Comparison of ENCODE assay signal across 14 mouse cellular contexts in the genomic region with DNA sequence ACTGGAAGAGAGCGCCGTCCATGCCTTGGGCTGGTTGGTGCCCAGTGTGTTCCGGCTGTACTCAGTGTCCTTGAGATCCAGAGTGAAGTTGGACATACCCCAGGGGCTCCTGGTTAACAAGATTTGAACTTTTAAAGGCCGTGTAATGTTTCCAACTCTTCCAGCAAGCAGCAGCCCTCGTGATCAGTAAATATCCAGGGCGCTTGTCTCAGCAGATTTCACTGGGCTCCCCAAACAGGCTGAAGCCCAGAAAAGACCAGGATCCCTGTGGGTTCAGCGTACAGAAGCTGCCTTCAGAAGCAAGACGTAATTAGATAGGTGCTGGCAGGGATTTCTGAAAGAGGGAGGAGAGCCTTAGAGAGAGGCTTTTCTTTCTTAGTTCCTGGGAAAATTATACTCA. TPM values are rescaled to one million over a fixed set of nuclear protein-coding genes. Genes with fewer than 3 reads are reported as not detected.
DNase-seq lines count a peak whose midpoint lies in the region; ATAC-seq lines count a peak whose summit lies in the region.
"Had no signal": no experiment of that assay in that cellular context is flagged by ENCODE, and none has a peak within 500 bp of the region (broad histone marks: within the 10 kb centered on the region; RNA-seq: fewer than 3 reads in every experiment).

No protein-coding gene starts in this region.

- no peaks in the 10 kb centered on the region for H3K27me3 ChIP-seq in hindbrain, embryonic 14.5 days (ENCODE audit: control insufficient read depth, insufficient read depth, low read length)
- H3K27me3 ChIP-seq in hindbrain, embryonic 11.5 days (ENCODE audit: control insufficient read depth, insufficient read depth, low read length): no peaks in the 10 kb centered on the region
- no peaks in the 10 kb centered on the region for H3K27me3 ChIP-seq in midbrain, embryonic 14.5 days (ENCODE audit: control insufficient read depth, insufficient read depth, low read length)
- H3K27me3 ChIP-seq in midbrain, embryonic 10.5 days (ENCODE audit: low read depth, poor library complexity, severe bottlenecking): no peaks in the 10 kb centered on the region
- H3K27me3 ChIP-seq in forebrain, embryonic 16.5 days (replicated peaks; ENCODE audit: control insufficient read depth, insufficient read depth, low read length): no peaks in the 10 kb centered on the region
- no peaks in the 10 kb centered on the region for H3K27me3 ChIP-seq in neural tube, embryonic 15.5 days (replicated peaks)
- H3K27me3 ChIP-seq: heart, embryonic 13.5 days; limb, embryonic 15.5 days; midbrain, embryonic 12.5 days had no signal

- no peak for ATAC-seq in hindbrain, embryonic 14.5 days (ENCODE audit: low FRiP score)
- ATAC-seq in hindbrain, embryonic 11.5 days (ENCODE audit: low FRiP score): no peak
- ATAC-seq in midbrain, embryonic 14.5 days (ENCODE audit: low FRiP score, low TSS enrichment): no peak
- no peak for ATAC-seq in forebrain, embryonic 16.5 days
- no peak for ATAC-seq in neural tube, embryonic 15.5 days (ENCODE audit: low FRiP score)
- ATAC-seq: inflammation-experienced regulatory T-cells, adult 6 months; lung, postnatal 0 days had no signal

- H3K27ac ChIP-seq in hindbrain, embryonic 14.5 days: peak overlapping the region; percentile 29; the same call in 1 of the 2 replicates
- no peak overlapping the region for H3K27ac ChIP-seq in hindbrain, embryonic 11.5 days (ENCODE audit: low read depth, low read length)
- H3K27ac ChIP-seq in midbrain, embryonic 14.5 days (replicated peaks; ENCODE audit: low read depth, low read length): 0 out of 2 replicates have a peak overlapping the region, but pooled peaks have one; percentile 13
- no peak overlapping the region for H3K27ac ChIP-seq in midbrain, embryonic 10.5 days (replicated peaks)
- peak overlapping the region; percentile 25 for H3K27ac ChIP-seq in forebrain, embryonic 16.5 days (ENCODE audit: low read length)
- peak overlapping the region; percentile 3 for H3K27ac ChIP-seq in neural tube, embryonic 15.5 days (replicated peaks)
- H3K27ac ChIP-seq: heart, embryonic 13.5 days; limb, embryonic 15.5 days; midbrain, embryonic 12.5 days had no signal

- no peak overlapping the region for H3K4me2 ChIP-seq in hindbrain, embryonic 14.5 days (replicated peaks)
- H3K4me2 ChIP-seq in hindbrain, embryonic 11.5 days (replicated peaks; ENCODE audit: low read depth, low read length): no peak overlapping the region
- H3K4me2 ChIP-seq in midbrain, embryonic 14.5 days (ENCODE audit: low read length): no peak overlapping the region
- no peak overlapping the region for H3K4me2 ChIP-seq in forebrain, embryonic 16.5 days (ENCODE audit: low read length)
- no peak overlapping the region for H3K4me2 ChIP-seq in neural tube, embryonic 15.5 days
- H3K4me2 ChIP-seq: heart, embryonic 13.5 days; limb, embryonic 15.5 days; midbrain, embryonic 12.5 days had no signal

- WGBS in hindbrain, embryonic 14.5 days: 78% methylated on average over 8 of the region's 8 CpGs
- 78% methylated on average over 8 of the region's 8 CpGs for WGBS in hindbrain, embryonic 11.5 days
- 77% methylated on average over 8 of the region's 8 CpGs for WGBS in midbrain, embryonic 14.5 days
- 78% methylated on average over 8 of the region's 8 CpGs for WGBS in midbrain, embryonic 10.5 days
- WGBS in forebrain, embryonic 16.5 days: 46% methylated on average over 8 of the region's 8 CpGs
- WGBS in neural tube, embryonic 15.5 days: 69% methylated on average over 8 of the region's 8 CpGs

- no peaks in the 10 kb centered on the region for H3K4me1 ChIP-seq in hindbrain, embryonic 14.5 days (replicated peaks; ENCODE audit: control insufficient read depth, insufficient read depth, low read length)
- H3K4me1 ChIP-seq in hindbrain, embryonic 11.5 days (replicated peaks; ENCODE audit: control insufficient read depth, insufficient read depth, low read length): no peaks in the 10 kb centered on the region
- H3K4me1 ChIP-seq in midbrain, embryonic 14.5 days (ENCODE audit: control insufficient read depth, insufficient read depth, low read length): no peaks in the 10 kb centered on the region
- H3K4me1 ChIP-seq in midbrain, embryonic 10.5 days: no peaks in the 10 kb centered on the region
- peaks cover 31% of the 10 kb centered on the region for H3K4me1 ChIP-seq in forebrain, embryonic 16.5 days (replicated peaks; ENCODE audit: control insufficient read depth, insufficient read depth, low read length)
- H3K4me1 ChIP-seq in neural tube, embryonic 15.5 days: peaks cover 40% of the 10 kb centered on the region
- H3K4me1 ChIP-seq: heart, embryonic 13.5 days; midbrain, embryonic 12.5 days had no signal

- DNase-seq in hindbrain, embryonic 14.5 days (ENCODE audit: low spot score): no peak
- DNase-seq in hindbrain, embryonic 11.5 days (ENCODE audit: low spot score): no peak
- no peak for DNase-seq in midbrain, embryonic 14.5 days
- no peak for DNase-seq in midbrain, embryonic 10.5 days (ENCODE audit: low spot score)
- DNase-seq in spleen, postnatal 4 days (ENCODE audit: low spot score in 2 of 2): no peak
- DNase-seq: embryo, embryonic 11 days; thymus, postnatal 4 days had no signal

- H3K4me3 ChIP-seq in hindbrain, embryonic 14.5 days (replicated peaks; ENCODE audit: low read length): no peak overlapping the region
- no peak overlapping the region for H3K4me3 ChIP-seq in hindbrain, embryonic 11.5 days (ENCODE audit: low read depth, low read length)
- H3K4me3 ChIP-seq in midbrain, embryonic 14.5 days (replicated peaks; ENCODE audit: low read depth, low read length): no peak overlapping the region
- H3K4me3 ChIP-seq in midbrain, embryonic 10.5 days: no peak overlapping the region
- no peak overlapping the region for H3K4me3 ChIP-seq in forebrain, embryonic 16.5 days (replicated peaks; ENCODE audit: low read length)
- H3K4me3 ChIP-seq in neural tube, embryonic 15.5 days (replicated peaks): no peak overlapping the region
- H3K4me3 ChIP-seq: heart, embryonic 13.5 days; limb, embryonic 15.5 days; midbrain, embryonic 12.5 days had no signal

- H3K9me3 ChIP-seq in hindbrain, embryonic 14.5 days (ENCODE audit: control insufficient read depth, low read length): no peaks in the 10 kb centered on the region
- H3K9me3 ChIP-seq in hindbrain, embryonic 11.5 days (ENCODE audit: control insufficient read depth, low read length): no peaks in the 10 kb centered on the region
- H3K9me3 ChIP-seq in midbrain, embryonic 14.5 days (ENCODE audit: control insufficient read depth, low read length): no peaks in the 10 kb centered on the region
- H3K9me3 ChIP-seq in midbrain, embryonic 10.5 days (replicated peaks): no peaks in the 10 kb centered on the region
- H3K9me3 ChIP-seq in forebrain, embryonic 16.5 days (ENCODE audit: control insufficient read depth, low read length): no peaks in the 10 kb centered on the region
- H3K9me3 ChIP-seq in neural tube, embryonic 15.5 days (replicated peaks): no peaks in the 10 kb centered on the region
- H3K9me3 ChIP-seq: heart, embryonic 13.5 days; limb, embryonic 15.5 days; midbrain, embryonic 12.5 days had no signal

- 0 out of 2 replicates have a peak, but pooled peaks cover 7% of the 10 kb centered on the region for H3K36me3 ChIP-seq in hindbrain, embryonic 14.5 days (replicated peaks; ENCODE audit: control insufficient read depth, insufficient read depth)
- no peaks in the 10 kb centered on the region for H3K36me3 ChIP-seq in hindbrain, embryonic 11.5 days (ENCODE audit: control insufficient read depth, insufficient read depth, low read length)
- peaks cover 6% of the 10 kb centered on the region; the same call in 1 of the 2 replicates for H3K36me3 ChIP-seq in midbrain, embryonic 14.5 days (ENCODE audit: control insufficient read depth, insufficient read depth, low read length)
- peaks cover 33% of the 10 kb centered on the region for H3K36me3 ChIP-seq in midbrain, embryonic 10.5 days
- H3K36me3 ChIP-seq in forebrain, embryonic 16.5 days (ENCODE audit: control insufficient read depth, insufficient read depth): no peaks in the 10 kb centered on the region
- peaks cover 9% of the 10 kb centered on the region for H3K36me3 ChIP-seq in neural tube, embryonic 15.5 days

- no peak overlapping the region for H3K9ac ChIP-seq in hindbrain, embryonic 14.5 days
- no peak overlapping the region for H3K9ac ChIP-seq in hindbrain, embryonic 11.5 days (ENCODE audit: low read depth, low read length)
- no peak overlapping the region for H3K9ac ChIP-seq in midbrain, embryonic 14.5 days (replicated peaks; ENCODE audit: low read length)
- H3K9ac ChIP-seq in forebrain, embryonic 16.5 days (replicated peaks; ENCODE audit: low read depth, low read length): no peak overlapping the region
- no peak overlapping the region for H3K9ac ChIP-seq in neural tube, embryonic 15.5 days (replicated peaks)
- H3K9ac ChIP-seq: heart, embryonic 13.5 days; limb, embryonic 15.5 days; midbrain, embryonic 12.5 days had no signal

RNA-seq across cellular contexts. Expression of a gene that starts 39.3 kb away (rescaled TPM):
- polyA plus RNA-seq in hindbrain, embryonic 14.5 days (2014; fragmentation: Nextera tagmentation; extraction: Ambion mirVana): 48.4 and 48.9 TPM in 2 replicates
- 4.5 and 6.4 TPM in 2 replicates for polyA plus RNA-seq in hindbrain, embryonic 11.5 days (2014; fragmentation: Nextera tagmentation; extraction: Ambion mirVana)
- polyA plus RNA-seq in midbrain, embryonic 14.5 days (2014; fragmentation: Nextera tagmentation; extraction: Ambion mirVana): 38.5 and 56.7 TPM in 2 replicates
- 0.53 and 1.4 TPM in 2 replicates for polyA plus RNA-seq in midbrain, embryonic 10.5 days (2016; fragmentation: Nextera tagmentation; extraction: Ambion mirVana)
- 5.3 and 6.6 TPM in 2 replicates for polyA plus RNA-seq in forebrain, embryonic 16.5 days (2015; fragmentation: Nextera tagmentation; extraction: Ambion mirVana)
- polyA plus RNA-seq in neural tube, embryonic 15.5 days (2015; fragmentation: Nextera tagmentation; extraction: Ambion mirVana): 31.2 and 42.9 TPM in 2 replicates
- polyA plus RNA-seq: heart, embryonic 13.5 days; inflammation-experienced regulatory T-cells, adult 6 months; lung, postnatal 0 days had no signal

Comparison
In these comparisons a context has a peak if more than half of its experiments do, and no peak if none do; other contexts are left out.
1. H3K27ac ChIP-seq: peak in hindbrain, embryonic 14.5 days (single experiment), midbrain, embryonic 14.5 days (single experiment), forebrain, embryonic 16.5 days (single experiment) and neural tube, embryonic 15.5 days (single experiment); none in hindbrain, embryonic 11.5 days (single experiment) and midbrain, embryonic 10.5 days (single experiment).